Comparison of ENCODE assay signal across 20 mouse cellular contexts in the genomic region with DNA sequence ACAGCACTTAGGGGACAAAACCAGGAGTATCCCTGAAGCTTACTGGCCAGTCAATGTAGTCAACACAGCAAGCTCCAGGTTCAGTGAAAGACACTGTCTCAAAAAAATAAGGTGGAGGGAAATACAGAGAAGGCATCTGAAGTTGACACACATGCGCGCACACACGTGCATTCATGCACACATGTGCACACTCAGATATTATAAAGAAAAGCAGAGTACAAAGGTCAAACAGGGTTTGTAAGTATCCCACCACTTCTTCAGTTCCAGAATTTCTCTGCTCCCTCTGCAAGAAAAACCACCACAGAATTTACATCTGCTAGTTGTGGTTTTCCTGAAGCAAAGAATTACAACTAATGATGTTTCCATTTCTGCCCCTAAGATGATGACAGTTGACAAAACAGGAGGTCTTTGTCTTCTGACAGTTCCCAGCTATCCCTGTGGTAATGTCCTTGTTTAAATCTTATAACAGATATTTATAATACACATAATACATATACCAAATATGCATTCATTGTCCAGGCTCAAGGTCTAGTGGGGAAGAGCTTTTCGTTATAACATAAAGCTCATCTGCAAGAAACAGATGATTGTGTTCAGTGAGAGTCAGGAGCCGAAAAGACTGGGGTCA.
"Had no signal": no experiment of that assay in that cellular context is flagged by ENCODE, and none has a peak within 500 bp of the region (broad histone marks: within the 10 kb centered on the region; RNA-seq: fewer than 3 reads in every experiment).

No protein-coding gene starts in this region.

- H3K9me3 ChIP-seq: limb, embryonic 12.5 days; limb, embryonic 15.5 days; midbrain, embryonic 12.5 days; midbrain, embryonic 15.5 days; neural tube, embryonic 12.5 days; neural tube, embryonic 15.5 days; stomach, embryonic 15.5 days had no signal

- H3K36me3 ChIP-seq: limb, embryonic 12.5 days; limb, embryonic 15.5 days; midbrain, embryonic 12.5 days; midbrain, embryonic 15.5 days; neural tube, embryonic 12.5 days; neural tube, embryonic 15.5 days; stomach, embryonic 15.5 days had no signal

- H3K4me2 ChIP-seq: limb, embryonic 12.5 days; limb, embryonic 15.5 days; liver, embryonic 11.5 days; midbrain, embryonic 12.5 days; midbrain, embryonic 15.5 days; neural tube, embryonic 12.5 days; neural tube, embryonic 15.5 days; stomach, embryonic 15.5 days had no signal

- H3K4me3 ChIP-seq: limb, embryonic 12.5 days; limb, embryonic 15.5 days; midbrain, embryonic 12.5 days; midbrain, embryonic 15.5 days; neural tube, embryonic 12.5 days; neural tube, embryonic 15.5 days; stomach, embryonic 15.5 days had no signal

- ATAC-seq: intestine, embryonic 16.5 days; liver, postnatal 0 days; midbrain, embryonic 15.5 days had no signal

- H3K9ac ChIP-seq: limb, embryonic 12.5 days; limb, embryonic 15.5 days; liver, embryonic 14.5 days; liver, postnatal 0 days; midbrain, embryonic 12.5 days; midbrain, embryonic 15.5 days; neural tube, embryonic 12.5 days; neural tube, embryonic 15.5 days; stomach, embryonic 15.5 days had no signal

- H3K4me1 ChIP-seq: limb, embryonic 15.5 days; midbrain, embryonic 12.5 days; midbrain, embryonic 15.5 days; neural tube, embryonic 12.5 days; neural tube, embryonic 15.5 days; stomach, embryonic 15.5 days had no signal

- DNase-seq: kidney, adult 18-20 months; kidney, adult 9 months; kidney, postnatal 25 days; left cerebral cortex, postnatal 4 days; liver, postnatal 0 days; retina, postnatal 1 day; right cerebral cortex, postnatal 25 days; spleen, adult 18-20 months; thymus, postnatal 36 days had no signal

- H3K27me3 ChIP-seq: limb, embryonic 12.5 days; limb, embryonic 15.5 days; midbrain, embryonic 12.5 days; midbrain, embryonic 15.5 days; neural tube, embryonic 12.5 days; neural tube, embryonic 15.5 days; stomach, embryonic 15.5 days had no signal

- H3K27ac ChIP-seq: kidney, postnatal 0 days; limb, embryonic 12.5 days; limb, embryonic 15.5 days; liver, embryonic 14.5 days; midbrain, embryonic 12.5 days; midbrain, embryonic 15.5 days; neural tube, embryonic 12.5 days; neural tube, embryonic 15.5 days; stomach, embryonic 15.5 days had no signal
